Mouse (Mus musculus) forebrain, embryonic 16.5 days (tissue): ENCODE results near the gene Slc25a47. TPM values are rescaled to one million over a fixed set of nuclear protein-coding genes. Genes with fewer than 3 reads are reported as not detected.

Source experiments
- ATAC-seq: fragments of 200-750 bp; cut with Nextera tagmentation; 2 replicates; pipeline ENCODE4 v1.8.0; 2017; ENCODE audit warnings: mild to moderate bottlenecking, moderate library complexity
- H3K27ac ChIP-seq: fragments of 300-500 bp; sonication (generic); 2 replicates; pipeline ENCODE4 v1.5.1; 2014; ENCODE audit warnings: low read length, control low read depth
- H3K27me3 ChIP-seq: fragments of 300-500 bp; sonication (generic); replicated peaks from 2 replicates; pipeline ENCODE4 v1.6.1; 2014; ENCODE audit warnings: low read length; ENCODE audit not compliant: control insufficient read depth, insufficient read depth
- H3K36me3 ChIP-seq: fragments of 300-500 bp; sonication (generic); 2 replicates; pipeline ENCODE4 v1.6.1; 2014; ENCODE audit not compliant: control insufficient read depth, insufficient read depth
- H3K4me1 ChIP-seq: fragments of 300-500 bp; sonication (generic); replicated peaks from 2 replicates; pipeline ENCODE4 v1.6.1; 2014; ENCODE audit warnings: low read length; ENCODE audit not compliant: control insufficient read depth, insufficient read depth
- H3K4me2 ChIP-seq: fragments of 300-500 bp; sonication (generic); 2 replicates; pipeline ENCODE4 v1.6.1; 2014; ENCODE audit warnings: mild to moderate bottlenecking, low read length, control low read depth
- H3K4me3 ChIP-seq: fragments of 300-500 bp; sonication (generic); replicated peaks from 2 replicates; pipeline ENCODE4 v1.5.1; 2014; ENCODE audit warnings: mild to moderate bottlenecking, low read length, control low read depth
- H3K9ac ChIP-seq: fragments of 300-500 bp; sonication (generic); replicated peaks from 2 replicates; pipeline ENCODE4 v1.6.1; 2014; ENCODE audit warnings: low read depth, low read length, control low read depth
- H3K9me3 ChIP-seq: fragments of 300-500 bp; sonication (generic); 2 replicates; pipeline ENCODE4 v1.6.1; 2016; ENCODE audit warnings: low read length; ENCODE audit not compliant: control insufficient read depth
- WGBS: fragments of 180-500 bp; shearing (Covaris S2); extraction: QIAGEN DNeasy Blood & Tissue Kit; methylation state at CpG from one replicate; pipeline ENCODE4 v1.1.7; 2014; 5-methylcytosine and 5-hydroxymethylcytosine counted together
- polyA plus RNA-seq: library from polyadenylated mRNA; unstranded; fragments of >200 nt; fragmentation: Nextera tagmentation; extraction: Ambion mirVana; gene quantifications from 2 replicates; pipeline ENCODE4 v1.2.1, GENCODE M21; 2015

The Slc25a47 gene
- polyA plus RNA-seq, 1 experiment from 2014 or later, result 13.5 TPM

DNA sequence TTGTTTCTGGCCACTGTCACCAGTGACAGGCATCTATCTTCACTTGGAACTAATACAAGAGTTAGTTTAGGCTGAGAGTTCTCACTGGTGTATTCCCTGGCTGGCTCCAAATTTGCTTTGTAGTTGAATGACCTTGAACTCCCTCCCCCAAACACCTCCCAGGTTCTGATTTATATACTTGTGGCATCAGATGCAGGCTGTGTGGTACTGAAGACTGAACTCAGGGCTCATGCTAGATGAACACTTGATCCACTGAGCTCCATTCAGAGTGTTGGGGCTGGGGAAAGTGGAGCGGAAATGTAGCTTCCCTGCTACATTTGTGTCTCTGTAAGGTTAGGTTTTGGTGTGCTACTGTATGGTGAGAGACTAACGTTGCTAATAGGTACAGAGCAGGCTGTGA, 31.5 kb upstream of the Slc25a47 start:
- H3K9ac ChIP-seq, result no peak overlapping the region
- WGBS, result 86% methylated on average over 2 of the region's 2 CpGs
- H3K36me3 ChIP-seq, result no peaks in the 10 kb centered on the region
- H3K27ac ChIP-seq, result no peak overlapping the region
- no peak for ATAC-seq
- no peak overlapping the region for H3K4me3 ChIP-seq
- no peaks in the 10 kb centered on the region for H3K9me3 ChIP-seq
- H3K4me1 ChIP-seq, result peaks cover 6% of the 10 kb centered on the region; the same call in 1 of the 2 replicates
- H3K4me2 ChIP-seq, result no peak overlapping the region
- H3K27me3 ChIP-seq, result no peaks in the 10 kb centered on the region

GRCm38 (mm10) chr12:108808465-108808864, 27.4 kb upstream of the Slc25a47 start:
- no peak overlapping the region for H3K27ac ChIP-seq
- H3K4me3 ChIP-seq, result no peak overlapping the region
- no peak for ATAC-seq
- no peaks in the 10 kb centered on the region for H3K9me3 ChIP-seq
- no peaks in the 10 kb centered on the region for H3K27me3 ChIP-seq
- no peak overlapping the region for H3K9ac ChIP-seq
- 89% methylated on average over 2 of the region's 2 CpGs for WGBS
- 0 out of 2 replicates have a peak, but pooled peaks cover 2% of the 10 kb centered on the region for H3K4me1 ChIP-seq
- H3K36me3 ChIP-seq, result no peaks in the 10 kb centered on the region
- H3K4me2 ChIP-seq, result no peak overlapping the region

GRCm38 (mm10) chr12:108809771-108810170, 26.1 kb upstream of the Slc25a47 start:
- Histone ChIP-seq H3K4me1 (0 out of 2 replicates have a peak, but pooled peaks cover 2% of the 10 kb centered on the region), H3K4me3 (no peak overlapping the region), H3K27me3 (no peaks in the 10 kb centered on the region), H3K27ac (no peak overlapping the region), H3K36me3 (no peaks in the 10 kb centered on the region), H3K9me3 (no peaks in the 10 kb centered on the region), H3K9ac (no peak overlapping the region), H3K4me2 (no peak overlapping the region)
- 100% methylated on average over 1 of the region's 1 CpGs for WGBS
- ATAC-seq, result no peak

DNA sequence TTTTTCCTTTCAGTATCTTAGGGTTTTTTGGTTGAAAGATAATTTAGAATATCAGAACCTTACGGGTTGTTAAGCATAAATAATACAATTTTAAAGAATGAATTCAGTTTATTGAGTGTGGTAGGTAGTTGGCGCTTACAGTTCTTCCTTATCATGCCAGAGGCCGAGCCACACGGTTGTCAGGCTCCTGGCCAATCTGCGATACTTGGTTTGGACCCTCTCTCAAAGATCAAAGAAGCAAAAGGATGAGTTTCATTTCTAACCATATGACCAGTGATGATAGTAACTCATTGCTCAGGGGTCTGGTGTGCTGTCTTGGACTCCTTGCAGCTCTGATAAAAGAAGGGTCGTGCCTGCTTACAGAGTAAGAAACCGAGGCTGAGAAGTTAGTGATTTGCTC, 25.5 kb upstream of the Slc25a47 start:
- H3K4me3 ChIP-seq, result no peak overlapping the region
- H3K4me2 ChIP-seq, result no peak overlapping the region
- no peak overlapping the region for H3K9ac ChIP-seq
- no peak for ATAC-seq
- H3K9me3 ChIP-seq, result no peaks in the 10 kb centered on the region
- no peak overlapping the region for H3K27ac ChIP-seq
- no peaks in the 10 kb centered on the region for H3K36me3 ChIP-seq
- 0 out of 2 replicates have a peak, but pooled peaks cover 2% of the 10 kb centered on the region for H3K4me1 ChIP-seq
- WGBS, result 94% methylated on average over 7 of the region's 7 CpGs
- no peaks in the 10 kb centered on the region for H3K27me3 ChIP-seq

GRCm38 (mm10) chr12:108811133-108811532, 24.7 kb upstream of the Slc25a47 start:
- H3K9me3 ChIP-seq, result no peaks in the 10 kb centered on the region
- no peak for ATAC-seq
- no peak overlapping the region for H3K4me2 ChIP-seq
- H3K36me3 ChIP-seq, result no peaks in the 10 kb centered on the region
- no peak overlapping the region for H3K4me3 ChIP-seq
- no peaks in the 10 kb centered on the region for H3K27me3 ChIP-seq
- H3K4me1 ChIP-seq, result 0 out of 2 replicates have a peak, but pooled peaks cover 2% of the 10 kb centered on the region
- H3K27ac ChIP-seq, result no peak overlapping the region
- WGBS, result 49% methylated on average over 2 of the region's 2 CpGs
- H3K9ac ChIP-seq, result no peak overlapping the region

GRCm38 (mm10) chr12:108812463-108812862, 23.4 kb upstream of the Slc25a47 start:
- WGBS, result 81% methylated on average over 6 of the region's 6 CpGs
- H3K27ac ChIP-seq, result no peak overlapping the region
- no peak overlapping the region for H3K9ac ChIP-seq
- H3K4me1 ChIP-seq, result 0 out of 2 replicates have a peak, but pooled peaks cover 2% of the 10 kb centered on the region
- H3K4me3 ChIP-seq, result no peak overlapping the region
- H3K9me3 ChIP-seq, result no peaks in the 10 kb centered on the region
- H3K27me3 ChIP-seq, result no peaks in the 10 kb centered on the region
- no peak for ATAC-seq
- H3K4me2 ChIP-seq, result no peak overlapping the region
- H3K36me3 ChIP-seq, result no peaks in the 10 kb centered on the region

DNA sequence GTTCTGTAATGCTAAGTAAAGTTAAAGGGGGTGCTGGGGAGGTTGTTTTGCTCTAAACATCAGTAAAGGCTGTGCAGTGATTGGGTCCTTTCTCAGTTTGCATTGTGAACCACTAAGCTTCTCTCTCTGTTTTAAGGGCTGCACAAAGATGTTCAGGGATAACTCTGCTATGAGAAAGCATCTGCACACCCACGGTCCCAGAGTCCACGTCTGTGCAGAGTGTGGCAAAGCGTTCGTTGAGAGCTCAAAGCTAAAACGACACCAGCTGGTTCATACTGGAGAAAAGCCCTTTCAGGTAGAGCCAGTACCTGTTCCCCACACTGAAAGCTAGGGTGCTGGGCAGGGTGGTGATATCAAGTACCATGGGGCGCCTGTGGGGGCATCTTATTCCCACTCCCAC, 21.4 kb upstream of the Slc25a47 start:
- Histone ChIP-seq H3K9ac (no peak overlapping the region), H3K4me2 (no peak overlapping the region), H3K9me3 (no peaks in the 10 kb centered on the region), H3K4me1 (0 out of 2 replicates have a peak, but pooled peaks cover 2% of the 10 kb centered on the region), H3K27me3 (no peaks in the 10 kb centered on the region), H3K4me3 (no peak overlapping the region), H3K27ac (no peak overlapping the region), H3K36me3 (no peaks in the 10 kb centered on the region)
- 92% methylated on average over 6 of the region's 6 CpGs for WGBS
- no peak for ATAC-seq

GRCm38 (mm10) chr12:108816569-108816968, 19.3 kb upstream of the Slc25a47 start:
- no peaks in the 10 kb centered on the region for H3K36me3 ChIP-seq
- no peak for ATAC-seq
- 83% methylated on average over 11 of the region's 11 CpGs for WGBS
- no peak overlapping the region for H3K4me2 ChIP-seq
- H3K9me3 ChIP-seq, result no peaks in the 10 kb centered on the region
- no peak overlapping the region for H3K27ac ChIP-seq
- H3K9ac ChIP-seq, result no peak overlapping the region
- no peak overlapping the region for H3K4me3 ChIP-seq
- no peaks in the 10 kb centered on the region for H3K4me1 ChIP-seq
- H3K27me3 ChIP-seq, result no peaks in the 10 kb centered on the region

DNA sequence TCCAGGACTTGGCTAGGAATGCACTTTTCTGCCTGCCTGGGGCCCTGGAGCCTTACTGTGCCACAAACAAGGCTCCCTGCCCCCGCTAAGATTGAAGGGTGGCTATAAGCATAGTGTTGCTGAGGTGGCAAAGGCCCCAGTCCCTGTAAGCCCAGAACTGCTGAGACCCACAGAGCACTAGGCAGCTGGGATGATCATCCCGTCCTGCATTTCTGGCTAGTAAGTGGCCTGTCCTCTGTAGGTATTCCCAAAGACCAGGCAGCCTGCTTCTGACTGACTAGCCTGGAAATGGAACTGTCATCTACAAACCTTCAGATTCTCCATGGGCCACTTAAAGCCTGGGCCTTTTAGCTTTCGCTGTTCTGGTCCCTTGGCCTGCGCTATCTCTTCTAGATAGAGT, 15.4 kb upstream of the Slc25a47 start:
- Histone ChIP-seq H3K4me3 (no peak overlapping the region), H3K9me3 (no peaks in the 10 kb centered on the region), H3K36me3 (no peaks in the 10 kb centered on the region), H3K27me3 (no peaks in the 10 kb centered on the region), H3K9ac (no peak overlapping the region), H3K4me2 (no peak overlapping the region), H3K27ac (no peak overlapping the region), H3K4me1 (no peaks in the 10 kb centered on the region)
- 93% methylated on average over 4 of the region's 4 CpGs for WGBS
- no peak for ATAC-seq

- no peak overlapping the region for H3K27ac ChIP-seq
- no peak overlapping the region for H3K9ac ChIP-seq
- H3K4me2 ChIP-seq, result no peak overlapping the region
- no peaks in the 10 kb centered on the region; the same call in 1 of the 2 replicates for H3K36me3 ChIP-seq
- ATAC-seq, result no peak
- no peak overlapping the region for H3K4me3 ChIP-seq
- no peaks in the 10 kb centered on the region for H3K27me3 ChIP-seq
- no peaks in the 10 kb centered on the region for H3K4me1 ChIP-seq
- H3K9me3 ChIP-seq, result no peaks in the 10 kb centered on the region
- 69% methylated on average over 8 of the region's 8 CpGs for WGBS
Observed at GRCm38 (mm10) chr12:108823036-108823435, 12.8 kb upstream of the Slc25a47 start.
